Mouse (Mus musculus) adrenal gland, postnatal 14 days (tissue): ENCODE measurements around the gene Tctex1d2. TPM values are rescaled to one million over a fixed set of nuclear protein-coding genes. Genes with fewer than 3 reads are reported as not detected.

Source experiments
- DNase-seq: peaks from one replicate; pipeline ENCODE4 v3.0.0; 2021; ENCODE audit warnings: mixed read lengths
- long read RNA-seq, 2 experiments: library from polyadenylated mRNA; stranded (forward); transcript quantifications; one replicate each; pipeline ENCODE4 v2.0.0; 2021
- total RNA-seq: library from RNA; stranded (reverse); gene quantifications from 2 replicates; pipeline ENCODE4 v1.2.3, GENCODE M21; 2021

The Tctex1d2 gene
- 6.2 and 6.8 TPM in 2 replicates for total RNA-seq
- long read RNA-seq, experiment 1, partial matches to known transcripts, result 0 of 5 reads
- long read RNA-seq, experiment 1, other reads (novel, unspliced or antisense), result 1 of 5 reads
- long read RNA-seq, experiment 2, partial matches to known transcripts, result 0 of 4 reads
- long read RNA-seq, experiment 2, other reads (novel, unspliced or antisense), result 1 of 4 reads

DNA sequence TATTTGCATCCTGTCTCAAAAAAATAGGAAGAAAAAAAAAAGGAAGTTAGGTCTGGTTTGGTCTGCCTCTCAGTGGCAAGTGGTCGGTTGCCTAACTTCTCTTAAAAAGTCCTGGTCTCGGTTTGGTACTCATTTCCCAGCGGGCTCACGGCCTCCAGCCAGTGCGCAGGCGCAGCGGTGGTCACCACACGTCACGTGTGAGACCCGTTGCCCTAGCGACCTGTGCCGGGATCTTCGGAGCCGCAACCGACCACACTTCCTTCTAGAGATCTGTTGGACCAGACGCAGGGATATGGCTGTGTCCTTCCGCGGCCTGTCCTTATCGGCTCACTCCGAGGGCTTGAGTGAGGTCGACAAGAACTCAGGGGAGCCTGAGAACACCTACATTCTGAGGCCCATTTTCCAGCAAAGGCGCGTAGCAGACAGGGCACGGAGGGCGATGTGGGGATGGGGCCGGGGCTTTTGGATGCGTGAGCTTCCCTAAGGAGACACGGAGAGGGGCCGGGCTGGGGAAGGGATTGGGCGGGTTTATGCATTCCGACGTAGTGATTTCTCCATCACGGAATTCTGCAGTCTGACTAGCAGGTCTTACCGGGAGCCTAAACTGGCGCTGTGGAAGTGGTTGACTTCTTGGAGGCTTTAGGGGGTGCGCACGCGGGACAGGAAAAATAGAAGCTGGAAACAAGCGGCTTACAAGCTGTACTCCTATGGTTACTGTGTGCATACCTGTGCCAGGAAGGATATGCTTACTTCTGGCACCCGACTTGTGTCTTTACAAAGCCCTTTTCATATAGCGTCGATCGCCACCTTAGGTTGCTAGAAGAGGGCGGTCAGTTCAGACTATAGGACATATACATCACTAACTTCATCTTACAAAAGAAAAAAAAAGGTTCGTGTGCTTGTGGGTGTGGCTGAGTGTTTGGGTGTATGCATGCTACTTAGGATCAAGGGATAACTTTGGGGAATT, at the start of gene Tctex1d2:
Gene Tctex1d2 (plus strand): TSS at position 186 of the 967 bp plus-strand sequence.
- DNase-seq, result peak; percentile 98

GRCm38 (mm10) chr16:32371351-32371750, 48.2 kb upstream of the Tctex1d2 start:
- peak; percentile 57 for DNase-seq

DNA sequence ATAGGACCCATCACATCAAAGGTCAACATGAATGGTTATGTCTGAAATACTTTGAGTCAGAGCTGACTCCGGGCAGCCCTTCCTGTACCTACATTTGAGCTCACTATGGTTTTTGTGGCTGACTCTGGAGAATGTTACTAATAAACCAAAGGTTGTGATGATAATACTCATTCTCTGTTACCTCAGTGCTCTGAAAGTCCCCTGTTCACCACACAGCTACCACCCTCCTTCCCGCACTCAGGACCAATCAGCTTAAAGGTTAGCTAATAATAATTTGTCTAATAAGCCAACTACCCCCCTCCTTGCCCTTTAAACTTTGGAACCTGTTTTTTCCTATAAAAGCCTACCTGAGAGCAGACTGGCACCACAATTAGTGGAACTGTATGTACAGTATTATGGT, 39.9 kb upstream of the Tctex1d2 start:
- no peak for DNase-seq

DNA sequence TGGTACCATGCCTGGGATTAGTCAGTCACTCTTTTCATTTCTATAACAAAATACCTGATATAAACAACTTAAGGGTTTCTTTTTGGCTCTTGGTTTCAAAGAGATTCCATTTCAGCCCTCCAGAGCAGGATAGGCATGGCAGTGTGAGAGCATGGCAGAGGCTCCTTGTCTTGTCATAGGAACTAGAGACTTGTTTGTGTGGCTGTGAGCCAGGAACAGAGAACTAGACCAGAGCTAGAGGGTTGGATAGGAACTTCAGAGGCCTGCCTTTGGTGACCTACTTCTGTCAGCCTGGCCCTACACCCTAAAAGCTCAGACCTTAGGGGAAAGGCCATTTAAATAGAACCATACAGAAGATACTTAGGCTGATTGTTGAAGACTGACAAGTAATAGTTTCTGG, 36.6 kb upstream of the Tctex1d2 start:
- DNase-seq, result no peak

DNA sequence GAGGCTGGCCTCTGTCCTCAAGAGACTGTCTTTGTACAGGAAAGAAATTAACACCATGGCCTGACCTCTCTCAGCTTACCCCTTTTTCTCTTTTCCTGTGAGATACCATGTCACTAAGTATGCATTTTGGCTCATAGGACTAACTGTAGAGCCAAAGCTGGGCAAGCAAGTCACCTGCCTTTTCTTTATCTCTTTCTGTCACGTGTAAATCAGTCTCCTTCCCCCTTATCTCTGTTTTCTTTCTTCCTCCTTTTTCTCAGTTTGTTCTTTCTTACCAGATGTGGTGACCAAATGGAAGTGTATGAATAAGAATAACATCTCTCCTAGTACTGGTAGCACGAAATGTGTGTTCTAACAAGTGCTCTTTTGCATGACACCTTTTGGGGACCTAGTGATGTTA, 34.6 kb upstream of the Tctex1d2 start:
- no peak for DNase-seq

DNA sequence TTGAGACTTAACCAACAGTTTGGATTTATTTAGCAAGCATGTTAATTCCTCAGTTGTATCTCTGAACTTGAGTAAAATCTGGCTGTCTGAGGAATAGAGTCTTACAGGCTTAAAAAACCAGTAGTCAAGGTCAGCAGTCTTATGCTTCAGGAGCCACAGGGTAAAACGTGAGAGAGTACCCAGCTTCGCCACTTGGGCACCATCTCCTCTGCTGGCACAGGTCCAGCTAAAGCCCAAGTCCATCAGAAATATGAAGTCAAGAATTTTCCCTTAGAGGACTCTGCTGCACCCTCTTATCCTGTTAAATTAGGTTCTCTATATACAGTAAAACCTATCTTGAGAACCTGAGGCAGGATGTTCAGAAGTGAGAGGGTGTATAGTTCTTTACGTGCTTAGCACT, 32.7 kb upstream of the Tctex1d2 start:
- no peak for DNase-seq

- no peak for DNase-seq
These were observed 30.5 kb upstream of the Tctex1d2 start for GRCm38 (mm10) chr16:32389049-32389448.

DNA sequence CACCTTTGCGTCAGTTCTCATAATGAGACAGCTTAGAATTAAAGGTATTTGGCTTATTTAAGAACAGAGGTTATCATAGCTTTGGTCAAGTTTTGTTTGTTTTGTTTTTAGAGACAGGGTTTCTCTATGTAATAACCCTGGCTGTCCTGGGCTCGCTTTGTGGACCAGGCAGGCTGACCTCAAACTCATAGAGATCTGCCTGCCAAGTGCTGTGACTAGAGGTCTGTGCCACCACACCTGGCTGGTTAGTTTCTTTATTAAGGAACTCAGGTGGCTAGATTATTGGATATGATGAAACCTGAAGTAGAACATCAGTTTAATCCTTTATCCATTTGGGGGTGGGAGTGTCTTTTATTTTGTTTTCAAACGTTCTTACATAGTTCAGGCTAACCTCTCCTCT, 29.7 kb upstream of the Tctex1d2 start:
- no peak for DNase-seq

GRCm38 (mm10) chr16:32390882-32391281, 28.6 kb upstream of the Tctex1d2 start:
- no peak for DNase-seq

- DNase-seq, result no peak
These were observed 23.6 kb upstream of the Tctex1d2 start for GRCm38 (mm10) chr16:32395679-32396540.

GRCm38 (mm10) chr16:32396541-32396835, 23.0 kb upstream of the Tctex1d2 start:
- DNase-seq, result no peak

- no peak for DNase-seq
These were observed 21.3 kb upstream of the Tctex1d2 start for GRCm38 (mm10) chr16:32398206-32398605.

DNA sequence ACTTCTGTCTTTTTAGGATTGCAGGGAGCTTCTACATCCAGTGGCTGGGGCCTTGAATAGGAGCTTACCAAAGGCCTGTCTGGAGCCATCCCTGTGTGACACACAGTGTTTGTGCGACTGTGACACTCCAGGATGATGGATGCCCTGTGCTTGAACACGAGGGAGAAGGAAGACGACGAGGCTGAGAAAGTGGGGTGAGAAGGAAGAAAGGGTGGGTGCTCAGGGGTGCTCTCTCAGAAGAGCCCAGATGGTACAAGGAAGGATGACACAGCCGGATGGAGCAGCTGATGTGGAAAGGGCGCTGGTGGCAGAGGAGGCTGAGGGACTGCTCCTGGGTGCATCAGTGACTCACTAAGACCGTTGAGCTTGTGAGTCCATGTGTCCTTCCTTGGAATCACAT, 19.2 kb upstream of the Tctex1d2 start, which contains the start of gene Tm4sf19:
Gene Tm4sf19 (plus strand): TSS at position 240 of the 400 bp plus-strand sequence.
- peak; percentile 23 for DNase-seq

- DNase-seq, result no peak
These were observed 18.1 kb upstream of the Tctex1d2 start for GRCm38 (mm10) chr16:32401335-32401965.

DNA sequence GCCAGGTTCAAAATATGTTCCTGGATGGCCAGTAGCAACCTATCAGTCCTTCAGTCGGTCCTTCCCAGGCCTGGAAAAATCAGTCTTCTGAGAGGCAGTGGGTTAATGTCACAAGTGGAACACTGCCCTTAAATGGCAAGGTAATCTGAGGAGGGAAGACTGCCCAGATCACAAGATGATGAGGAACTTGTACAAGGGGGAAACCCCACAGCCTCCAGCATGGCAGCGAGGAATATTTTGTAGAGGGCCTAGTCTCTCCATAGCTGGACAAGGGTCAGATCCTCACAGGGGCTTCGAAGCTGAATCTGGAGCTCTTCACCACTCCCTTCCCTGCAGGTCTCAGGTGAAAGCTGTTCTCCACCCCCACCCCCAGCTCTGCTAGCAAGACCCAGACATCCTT, 16.7 kb upstream of the Tctex1d2 start:
- no peak for DNase-seq

DNA sequence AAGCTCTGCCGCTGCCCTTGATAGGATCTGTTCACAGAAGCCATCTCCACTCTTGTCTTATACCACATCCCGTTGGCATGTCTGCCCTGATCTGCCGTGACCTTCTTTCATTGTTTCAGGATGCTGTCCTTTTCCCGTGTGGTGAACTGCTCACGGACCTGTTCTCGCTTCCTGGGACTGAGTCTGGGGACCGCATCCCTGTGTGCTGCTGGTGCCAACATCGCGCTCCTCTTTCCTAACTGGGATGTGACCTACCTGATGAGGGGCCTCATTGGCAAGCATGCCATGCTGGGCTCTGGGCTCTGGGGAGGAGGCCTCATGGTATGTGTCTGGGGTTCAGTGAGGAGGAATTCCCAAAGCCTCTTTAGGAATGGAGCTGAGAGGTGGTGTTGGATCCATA, 13.8 kb upstream of the Tctex1d2 start:
- no peak for DNase-seq

- no peak for DNase-seq
These were observed 12.8 kb upstream of the Tctex1d2 start for GRCm38 (mm10) chr16:32406671-32407070.

GRCm38 (mm10) chr16:32407730-32408129, 11.8 kb upstream of the Tctex1d2 start:
- DNase-seq, result no peak

DNA sequence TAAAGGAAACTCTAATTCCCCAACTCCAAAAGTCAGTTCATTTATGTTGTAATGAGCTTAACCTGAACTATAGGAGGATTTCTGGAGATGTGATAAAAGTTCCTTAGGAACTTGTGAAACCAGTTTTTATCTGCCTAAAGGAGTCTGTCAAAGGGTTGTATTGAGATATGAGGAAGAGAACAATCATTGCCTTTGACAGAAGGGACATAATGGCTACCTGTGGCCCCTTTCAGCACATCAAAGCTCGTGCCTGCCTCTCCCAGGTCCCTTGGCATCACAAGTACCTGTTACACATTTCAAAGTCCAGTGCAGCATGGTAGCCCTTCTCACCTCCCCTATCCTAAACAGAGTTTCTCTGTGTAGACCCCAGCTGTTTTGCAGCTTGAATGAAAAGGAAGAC, 2.0 kb upstream of the Tctex1d2 start:
- no peak for DNase-seq

DNA sequence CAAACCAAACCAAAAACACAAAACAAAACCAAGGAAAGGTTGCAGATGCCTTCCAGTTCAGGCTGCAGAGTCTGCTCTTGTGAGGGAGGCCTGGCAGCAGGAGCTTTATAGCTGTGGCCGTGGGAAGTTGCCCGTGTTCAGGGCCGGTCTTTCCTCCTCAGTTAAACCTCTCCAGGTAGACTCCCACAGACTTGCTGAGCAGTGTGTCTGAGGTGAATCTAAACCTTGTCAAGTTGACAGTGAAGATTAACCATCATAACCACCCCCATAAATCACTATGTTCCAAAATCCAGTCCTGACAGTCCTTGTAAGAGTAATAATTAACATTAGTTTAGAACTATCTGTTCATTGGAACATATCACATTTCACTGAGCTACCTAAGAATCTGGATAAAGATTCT, 8.0 kb downstream of the Tctex1d2 start:
- no peak for DNase-seq

DNA sequence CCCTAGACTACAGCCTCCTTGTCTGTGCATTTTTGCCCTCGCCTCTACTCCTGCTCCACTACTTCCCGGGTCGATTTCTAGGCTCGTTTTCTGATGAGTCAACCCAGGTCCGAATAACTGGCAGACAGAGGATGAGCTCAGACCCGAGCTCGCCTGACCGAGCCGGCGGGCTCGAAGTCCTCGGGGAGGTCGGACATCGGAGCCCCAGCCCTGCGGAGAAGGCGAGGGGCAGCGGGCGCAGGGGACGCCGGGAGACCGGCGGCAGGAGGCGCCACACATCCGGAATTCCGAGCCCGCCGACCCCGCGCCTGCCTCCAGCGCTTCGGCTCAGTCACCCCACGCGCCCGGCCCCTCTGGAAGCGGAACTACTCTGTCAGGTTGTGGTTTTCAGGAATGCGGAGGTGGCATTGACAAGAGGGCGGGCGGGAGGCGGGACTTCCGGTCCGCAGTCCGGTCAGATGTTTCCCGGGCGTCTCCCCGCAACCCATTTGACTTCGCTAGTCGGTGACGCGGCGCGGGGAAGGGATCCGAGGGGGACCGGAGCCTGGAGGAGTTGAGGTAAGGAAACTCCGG, 11.1 kb downstream of the Tctex1d2 start, which contains the start of gene Pcyt1a:
Gene Pcyt1a (plus strand): TSS at position 448 of the 573 bp plus-strand sequence.
- DNase-seq, result peak; percentile 94
